Mouse (Mus musculus) CH12F3 (cell line): Measurements from ENCODE around the gene Zfp592.

ENCODE experiments used
- in situ Hi-C: fragments of 300-500 bp; cut with MboI; formaldehyde crosslinking; loops from 2 replicates; pipeline ENCODE4 v1.14.3; 2020; ENCODE audit warnings: low sequenced_read_pairs

Gene Zfp592

GRCm38 (mm10) chr7:81057471-81057870, 64.0 kb downstream of the Zfp592 start, which contains the start of gene Alpk3:
Gene Alpk3, plus strand, starts transcription at chr7:81057600.
- in situ Hi-C loops = no loop called here

GRCm38 (mm10) chr7:81057901-81058711, 64.6 kb downstream of the Zfp592 start:
- in situ Hi-C loops = no loop called here

- in situ Hi-C loops = no loop called here
Measured at GRCm38 (mm10) chr7:81058712-81059154, 65.3 kb downstream of the Zfp592 start.

GRCm38 (mm10) chr7:81059388-81059787, 65.9 kb downstream of the Zfp592 start:
- in situ Hi-C loops = no loop called here

- in situ Hi-C loops = no loop called here
Measured at GRCm38 (mm10) chr7:81060908-81061307, 67.4 kb downstream of the Zfp592 start.

- in situ Hi-C loops = no loop called here
Measured at GRCm38 (mm10) chr7:81061936-81062335, 68.5 kb downstream of the Zfp592 start.

GRCm38 (mm10) chr7:81063332-81063731, 69.9 kb downstream of the Zfp592 start:
- in situ Hi-C loops = no loop called here

- in situ Hi-C loops = no loop called here
Measured at GRCm38 (mm10) chr7:81066714-81067113, 73.2 kb downstream of the Zfp592 start.

- in situ Hi-C loops = no loop called here
Measured at GRCm38 (mm10) chr7:81072463-81072862, 79.0 kb downstream of the Zfp592 start.

GRCm38 (mm10) chr7:81073273-81073672, 79.8 kb downstream of the Zfp592 start:
- in situ Hi-C loops = no loop called here

- in situ Hi-C loops = no loop called here
Measured at GRCm38 (mm10) chr7:81074546-81074945, 81.1 kb downstream of the Zfp592 start.

GRCm38 (mm10) chr7:81075299-81075698, 81.8 kb downstream of the Zfp592 start:
- in situ Hi-C loops = no loop called here

GRCm38 (mm10) chr7:81075732-81076131, 82.3 kb downstream of the Zfp592 start:
- in situ Hi-C loops = no loop called here

- in situ Hi-C loops = no loop called here
Measured at GRCm38 (mm10) chr7:81077009-81077408, 83.5 kb downstream of the Zfp592 start.

GRCm38 (mm10) chr7:81078740-81079139, 85.3 kb downstream of the Zfp592 start:
- in situ Hi-C loops = no loop called here

- in situ Hi-C loops = no loop called here
Measured at GRCm38 (mm10) chr7:81093420-81093965, 100.0 kb downstream of the Zfp592 start.

GRCm38 (mm10) chr7:81094104-81094757, 100.8 kb downstream of the Zfp592 start:
- in situ Hi-C loops = no loop called here
